Mouse (Mus musculus): ENCODE data around the gene Scpep1. TPM values are rescaled to one million over a fixed set of nuclear protein-coding genes. Genes with fewer than 3 reads are reported as not detected.

Gene Scpep1
- polyA plus RNA-seq, 1 experiment from 2014 or later: 31.4 TPM

GRCm38 (mm10) chr11:88888996-88889395 is 66.3 kb downstream of the Scpep1 start:
- ATAC-seq: no peak
- 87% methylated on average over 2 of the region's 2 CpGs for WGBS
- Histone ChIP-seq H3K4me1 (ENCODE audit: control insufficient read depth, insufficient read depth, low read length) (peaks cover 3% of the 10 kb centered on the region; the same call in 1 of the 2 replicates), H3K9ac (ENCODE audit: low read length) (no peak overlapping the region), H3K9me3 (replicated peaks; ENCODE audit: control insufficient read depth, low read length) (no peaks in the 10 kb centered on the region), H3K27me3 (replicated peaks; ENCODE audit: control insufficient read depth, insufficient read depth, low read length) (no peaks in the 10 kb centered on the region), H3K36me3 (ENCODE audit: control insufficient read depth, insufficient read depth, low read length) (no peaks in the 10 kb centered on the region), H3K4me2 (ENCODE audit: low read length) (no peak overlapping the region), H3K27ac (ENCODE audit: low read depth, low read length) (no peak overlapping the region), H3K4me3 (ENCODE audit: low read depth, low read length) (no peak overlapping the region)
- DNase-seq (ENCODE audit: low spot score): no peak

GRCm38 (mm10) chr11:88884376-88885065 is 70.7 kb downstream of the Scpep1 start:
- WGBS: 66% methylated on average over 8 of the region's 8 CpGs
- DNase-seq (ENCODE audit: low spot score): peak; percentile 62
- ATAC-seq: peak; percentile 29; the same call in 1 of the 2 replicates
- peak overlapping the region; percentile 6 for H3K27ac ChIP-seq (ENCODE audit: low read depth, low read length)
- H3K4me2 ChIP-seq (ENCODE audit: low read length): no peak overlapping the region
- H3K9me3 ChIP-seq (replicated peaks; ENCODE audit: control insufficient read depth, low read length): no peaks in the 10 kb centered on the region
- no peaks in the 10 kb centered on the region for H3K27me3 ChIP-seq (replicated peaks; ENCODE audit: control insufficient read depth, insufficient read depth, low read length)
- peaks cover 3% of the 10 kb centered on the region; the same call in 1 of the 2 replicates for H3K4me1 ChIP-seq (ENCODE audit: control insufficient read depth, insufficient read depth, low read length)
- H3K36me3 ChIP-seq (ENCODE audit: control insufficient read depth, insufficient read depth, low read length): no peaks in the 10 kb centered on the region
- no peak overlapping the region for H3K9ac ChIP-seq (ENCODE audit: low read length)
- no peak overlapping the region for H3K4me3 ChIP-seq (ENCODE audit: low read depth, low read length)

GRCm38 (mm10) chr11:88878011-88878410 is 77.3 kb downstream of the Scpep1 start:
- H3K27me3 ChIP-seq (replicated peaks; ENCODE audit: control insufficient read depth, insufficient read depth, low read length): 0 out of 2 replicates have a peak, but pooled peaks cover 3% of the 10 kb centered on the region
- no peaks in the 10 kb centered on the region for H3K9me3 ChIP-seq (replicated peaks; ENCODE audit: control insufficient read depth, low read length)
- no peak overlapping the region for H3K4me3 ChIP-seq (ENCODE audit: low read depth, low read length)
- H3K9ac ChIP-seq (ENCODE audit: low read length): no peak overlapping the region
- H3K4me1 ChIP-seq (ENCODE audit: control insufficient read depth, insufficient read depth, low read length): peaks cover 5% of the 10 kb centered on the region; the same call in 1 of the 2 replicates
- DNase-seq (ENCODE audit: low spot score): no peak
- no peak for ATAC-seq
- no peaks in the 10 kb centered on the region for H3K36me3 ChIP-seq (ENCODE audit: control insufficient read depth, insufficient read depth, low read length)
- 94% methylated on average over 12 of the region's 12 CpGs for WGBS
- H3K4me2 ChIP-seq (ENCODE audit: low read length): no peak overlapping the region
- H3K27ac ChIP-seq (ENCODE audit: low read depth, low read length): no peak overlapping the region

Other genes with a start within 250 kb of the Scpep1 start
- 19.9 and 20.3 TPM in 2 replicates for gene Msi2, start 237.0 kb downstream of the Scpep1 start, polyA plus RNA-seq (2014; fragmentation: Nextera tagmentation; extraction: Ambion mirVana)
- gene Akap1, start 90.9 kb downstream of the Scpep1 start, polyA plus RNA-seq (2014; fragmentation: Nextera tagmentation; extraction: Ambion mirVana): 18.7 and 27.7 TPM in 2 replicates
- gene Elobl, start 11.5 kb upstream of the Scpep1 start, polyA plus RNA-seq (2014; fragmentation: Nextera tagmentation; extraction: Ambion mirVana): not detected in 2 replicates
- 17.1 and 18.2 TPM in 2 replicates for gene Coil, start 14.8 kb upstream of the Scpep1 start, polyA plus RNA-seq (2014; fragmentation: Nextera tagmentation; extraction: Ambion mirVana)
- 2.8 and 3.1 TPM in 2 replicates for gene Trim25, start 43.9 kb upstream of the Scpep1 start, polyA plus RNA-seq (2014; fragmentation: Nextera tagmentation; extraction: Ambion mirVana)
- 9.9 and 12.0 TPM in 2 replicates for gene Dgke, start 111.4 kb upstream of the Scpep1 start, polyA plus RNA-seq (2014; fragmentation: Nextera tagmentation; extraction: Ambion mirVana)
- not detected in 2 replicates for gene Gm525, start 118.4 kb upstream of the Scpep1 start, polyA plus RNA-seq (2014; fragmentation: Nextera tagmentation; extraction: Ambion mirVana)

Measured in forebrain, embryonic 14.5 days (tissue).